Mouse (Mus musculus): Measurements from ENCODE around the gene Nip7. TPM values are rescaled to one million over a fixed set of nuclear protein-coding genes. Genes with fewer than 3 reads are reported as not detected.

Gene Nip7
- total RNA-seq (2012; rRNA removed): 166 and 205 TPM in 2 replicates
- total RNA-seq (2014; rRNA removed): 210 and 226 TPM in 2 replicates
- 231 and 233 TPM in 2 replicates for polyA plus RNA-seq (2012; ENCODE audit: insufficient read length, low read depth)

GRCm38 (mm10) chr8:107056076-107056972 lies at the start of gene Nip7, which contains the start of gene Cog8:
TSS of gene Nip7 (plus strand) at chr8:107056877.
TSS of gene Cog8 (minus strand) at chr8:107056689.
- Histone ChIP-seq H3K4me1 (ENCODE audit: control insufficient read depth in 1 of 2, insufficient read depth in 2 of 2) (peaks cover 0 to 30% of the 10 kb centered on the region in 2 experiments; a peak in 2 of 4 replicates), H3K4me3 (replicated peaks in 1 of 3; ENCODE audit: low read depth in 2 of 3, low read length in 2 of 3, poor library complexity in 1 of 3) (peak within 1 kb of the TSS; percentile 88 to 99 (median 98)), H3K27ac (ENCODE audit: insufficient read depth, low read depth) (peak within 1 kb of the TSS; percentile 51), H3K9ac (ENCODE audit: insufficient read depth, low read depth) (peak within 1 kb of the TSS; percentile 68), H3K4me2 (ENCODE audit: insufficient read depth, low read depth, poor library complexity, severe bottlenecking) (peak within 1 kb of the TSS; percentile 80), H3K36me3 (replicated peaks in 1 of 2; ENCODE audit: control insufficient read depth in 1 of 2, insufficient read depth in 1 of 2, low read length in 1 of 2) (peaks cover 43 to 66% of the 10 kb centered on the region in 2 experiments), H3K9me3 (replicated peaks; ENCODE audit: low read length) (no peaks in the 10 kb centered on the region), H3K79me2 (replicated peaks; ENCODE audit: control insufficient read depth, extremely low read depth, insufficient read depth, poor library complexity, severe bottlenecking) (peaks cover 39% of the 10 kb centered on the region), H3K27me3 (replicated peaks) (no peaks in the 10 kb centered on the region)
- in situ Hi-C loops (cut with MboI; ENCODE audit: low pct_ligation_motif_present, low pct_unique_long_range_greater_than_20kb, low sequenced_read_pairs) (no loop called here), dilution Hi-C loops (cut with MboI; ENCODE audit: extremely low pct_ligation_motif_present, extremely low pct_unique_long_range_greater_than_20kb, low sequenced_read_pairs) (no loop called here)
- peak; percentile 98 for DNase-seq (ENCODE audit: extremely low read depth)
- TF ChIP-seq MYC (IDR thresholded peaks at IDR 0.05; ENCODE audit: low read depth, low read length) (peak; percentile 92), USF2 (conservative IDR thresholded peaks at IDR 0.05; ENCODE audit: low read depth, low read length) (no peak), POLR2A (IDR thresholded peaks at IDR 0.05; ENCODE audit: low read depth, low read length) (peak; percentile 86), JUN (IDR thresholded peaks at IDR 0.05; ENCODE audit: insufficient read depth, low read depth, low read length) (no peak), ELF1 (IDR thresholded peaks at IDR 0.05; ENCODE audit: low read depth, low read length) (peak; percentile 98), TBP (conservative IDR thresholded peaks at IDR 0.05; ENCODE audit: low read depth, low read length) (peak; percentile 83), EP300 (IDR thresholded peaks at IDR 0.05; ENCODE audit: low read length) (no peak), BHLHE40 (IDR thresholded peaks at IDR 0.05; ENCODE audit: low read depth, low read length) (0 out of 2 replicates have a peak, but pooled peaks have one; percentile 48), ETS1 (conservative IDR thresholded peaks at IDR 0.05; ENCODE audit: low read depth, low read length) (peak; percentile 45; the same call in 1 of the 2 replicates), GABPA (IDR thresholded peaks at IDR 0.05; ENCODE audit: insufficient replicate concordance, low read depth, low read length) (peak; percentile 81), ZMIZ1 (IDR thresholded peaks at IDR 0.05; ENCODE audit: low read depth, low read length) (0 out of 2 replicates have a peak, but pooled peaks have one; percentile 37), SIN3A (IDR thresholded peaks at IDR 0.05; ENCODE audit: low read length) (peak; percentile 91), CHD2 (IDR thresholded peaks at IDR 0.05; ENCODE audit: low read length) (peak; percentile 64), NRF1 (IDR thresholded peaks at IDR 0.05; ENCODE audit: low read depth, low read length) (peak; percentile 82), MXI1 (IDR thresholded peaks at IDR 0.05; ENCODE audit: low read depth, low read length) (peak; percentile 94), MEF2A (IDR thresholded peaks at IDR 0.05; ENCODE audit: borderline replicate concordance, low read depth, low read length) (peak; percentile 66; the same call in 1 of the 2 replicates), NELFE (IDR thresholded peaks at IDR 0.05; ENCODE audit: low read depth, low read length) (peak; percentile 83), KAT2A (IDR thresholded peaks at IDR 0.05; ENCODE audit: insufficient replicate concordance, low read length) (peak; percentile 95), IRF4 (IDR thresholded peaks at IDR 0.05; ENCODE audit: low read depth, low read length) (peak; percentile 74; the same call in 1 of the 2 replicates), TCF12 (IDR thresholded peaks at IDR 0.05; ENCODE audit: low read depth, low read length) (peak; percentile 92), HCFC1 (IDR thresholded peaks at IDR 0.05; ENCODE audit: low read depth, low read length) (peak; percentile 95), POLR2AphosphoS2 (IDR thresholded peaks at IDR 0.05; ENCODE audit: low read depth, low read length) (no peak), MAX (IDR thresholded peaks at IDR 0.05; ENCODE audit: low read length) (peak; percentile 90), ZKSCAN1 (IDR thresholded peaks at IDR 0.05; ENCODE audit: borderline replicate concordance, low read depth, low read length) (no peak)

Measured in CH12.LX (cell line).